Mouse (Mus musculus) ovary, postnatal 14 days (tissue): ENCODE data around the gene Gm9833.

Source experiments
- DNase-seq: peaks from one replicate; pipeline ENCODE4 v3.0.0; 2022; ENCODE audit warnings: low spot score

The Gm9833 gene

DNA sequence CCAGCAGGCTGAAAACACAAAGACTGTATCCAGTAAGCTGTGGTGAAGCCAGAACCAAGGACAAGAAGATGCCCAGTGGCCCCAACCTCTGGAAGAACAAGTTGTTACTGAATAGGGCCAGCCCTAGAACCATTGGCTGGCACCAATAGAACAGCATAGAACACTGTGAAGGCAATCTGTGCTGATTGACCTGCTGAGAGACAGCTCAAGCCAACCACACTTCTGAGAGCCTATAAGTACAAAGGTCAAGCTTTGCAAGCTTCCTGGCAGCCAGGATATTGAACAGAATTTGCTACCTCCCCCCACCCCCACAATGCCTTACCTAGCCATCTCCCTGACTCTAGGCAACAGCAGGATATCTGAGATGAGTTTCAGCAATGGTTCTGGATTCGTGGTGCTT, 35.7 kb downstream of the Gm9833 start:
- no peak for DNase-seq

DNA sequence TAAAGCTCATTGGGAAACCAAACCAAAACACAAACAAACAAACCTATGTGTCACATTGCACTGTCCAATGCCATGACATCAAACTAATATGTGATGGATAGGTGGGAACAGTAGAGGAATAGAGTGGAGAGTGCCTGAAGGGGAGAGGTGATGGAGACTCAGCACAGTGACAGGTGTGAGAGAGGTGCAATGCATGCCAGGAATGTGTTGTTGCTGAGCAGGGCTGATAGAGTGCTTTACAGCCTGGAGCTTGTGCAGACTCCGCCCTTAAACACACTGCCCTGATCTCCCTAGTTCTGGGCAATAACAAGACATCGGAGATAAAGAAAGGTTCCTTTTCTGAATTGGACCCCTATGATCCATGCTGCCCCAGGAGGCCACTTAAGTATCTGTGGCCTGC, 36.2 kb downstream of the Gm9833 start:
- no peak for DNase-seq

DNA sequence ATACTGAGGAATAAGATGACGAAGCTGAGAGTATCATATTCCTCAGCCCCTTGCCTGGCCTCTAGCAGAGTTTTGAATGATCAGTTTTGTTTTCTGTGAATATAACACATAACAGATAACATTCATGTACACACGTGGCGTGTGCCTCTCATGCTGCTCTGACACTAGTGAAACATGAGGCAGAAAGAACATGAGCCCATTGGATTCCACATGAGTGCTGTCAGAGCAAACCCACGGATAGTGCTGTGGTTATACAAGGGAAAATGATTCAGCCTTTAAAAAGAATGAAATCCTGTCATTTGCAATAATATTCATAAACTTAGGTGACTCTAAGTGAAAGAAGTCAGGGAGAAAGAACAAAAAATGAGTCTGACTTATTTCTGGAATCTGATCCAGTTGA, 37.4 kb downstream of the Gm9833 start:
- no peak for DNase-seq

DNA sequence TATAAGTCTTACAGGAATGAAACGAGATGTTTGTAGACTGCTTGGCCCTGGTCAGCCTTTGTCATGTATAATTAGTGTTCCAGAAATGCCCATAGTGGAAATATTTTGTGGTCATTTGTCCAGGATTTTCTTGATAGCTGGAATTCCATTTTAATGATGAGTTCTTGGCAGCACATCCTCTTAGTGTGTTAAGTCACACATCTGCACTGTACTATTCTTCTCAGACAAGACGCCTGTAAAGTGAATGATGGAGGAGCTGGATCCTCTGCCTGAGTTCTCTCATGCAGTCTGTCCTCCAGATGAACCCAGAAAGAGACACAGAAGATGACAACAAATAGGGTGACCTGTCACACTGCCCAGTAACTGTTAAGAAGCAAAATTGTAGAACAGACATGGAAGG, 38.1 kb downstream of the Gm9833 start:
- no peak for DNase-seq

DNA sequence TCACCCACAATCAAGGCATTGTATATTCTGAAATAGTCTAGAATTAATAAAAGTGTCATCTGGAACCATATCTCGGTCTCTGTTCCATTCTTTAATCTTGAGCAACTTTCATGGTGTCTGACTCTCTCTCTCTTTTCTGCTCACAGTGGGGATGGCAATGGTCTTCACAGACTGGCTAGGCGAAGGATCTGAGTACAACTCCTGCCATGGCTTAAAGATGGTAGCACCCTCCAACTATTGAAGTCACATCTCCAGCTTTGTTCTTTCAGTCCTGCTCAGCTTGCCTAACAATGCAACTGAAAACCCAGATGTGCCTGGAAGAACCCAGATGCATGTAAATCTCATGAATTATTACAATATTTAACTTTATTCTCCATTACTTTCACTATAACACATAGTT, 38.6 kb downstream of the Gm9833 start:
- DNase-seq, result no peak

DNA sequence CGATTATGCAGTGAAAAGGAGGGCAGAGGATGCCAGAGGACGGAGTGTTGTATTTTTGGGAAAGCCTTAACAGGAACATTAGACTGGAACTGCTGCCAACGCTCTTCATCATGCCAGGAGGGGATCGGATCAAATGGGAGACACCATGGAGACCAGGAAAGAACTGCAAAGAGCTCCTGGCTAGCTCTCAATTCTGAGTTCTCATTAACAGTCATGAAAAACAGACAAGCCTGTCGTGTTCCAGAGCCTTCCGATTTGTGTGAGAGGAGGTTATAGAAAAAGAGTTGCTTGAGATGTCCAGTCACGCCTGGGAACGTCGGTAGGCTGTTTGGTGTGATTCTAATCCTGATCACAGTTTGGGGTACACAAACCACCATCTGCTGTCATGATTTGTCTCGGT, 39.0 kb downstream of the Gm9833 start:
- no peak for DNase-seq

DNA sequence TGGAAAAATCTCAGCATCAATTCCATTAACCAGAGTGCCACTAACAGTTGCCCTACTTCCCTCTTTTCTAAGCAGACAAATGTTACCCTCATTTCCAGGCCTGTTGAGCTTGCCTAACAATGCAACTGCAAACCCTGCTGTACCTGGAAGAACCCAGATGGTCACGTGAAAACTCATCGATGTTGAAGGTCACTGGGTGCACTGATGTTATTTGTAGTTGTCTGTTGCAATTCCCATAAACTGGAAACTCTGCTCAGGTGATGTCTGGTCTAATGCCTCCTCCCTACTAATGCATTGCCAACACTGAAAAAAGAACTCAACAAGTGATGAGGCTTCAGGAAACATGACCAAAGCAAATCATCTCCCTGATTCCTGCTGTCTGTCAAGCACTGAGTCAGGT, 39.6 kb downstream of the Gm9833 start:
- no peak for DNase-seq
